In the genomic region with DNA sequence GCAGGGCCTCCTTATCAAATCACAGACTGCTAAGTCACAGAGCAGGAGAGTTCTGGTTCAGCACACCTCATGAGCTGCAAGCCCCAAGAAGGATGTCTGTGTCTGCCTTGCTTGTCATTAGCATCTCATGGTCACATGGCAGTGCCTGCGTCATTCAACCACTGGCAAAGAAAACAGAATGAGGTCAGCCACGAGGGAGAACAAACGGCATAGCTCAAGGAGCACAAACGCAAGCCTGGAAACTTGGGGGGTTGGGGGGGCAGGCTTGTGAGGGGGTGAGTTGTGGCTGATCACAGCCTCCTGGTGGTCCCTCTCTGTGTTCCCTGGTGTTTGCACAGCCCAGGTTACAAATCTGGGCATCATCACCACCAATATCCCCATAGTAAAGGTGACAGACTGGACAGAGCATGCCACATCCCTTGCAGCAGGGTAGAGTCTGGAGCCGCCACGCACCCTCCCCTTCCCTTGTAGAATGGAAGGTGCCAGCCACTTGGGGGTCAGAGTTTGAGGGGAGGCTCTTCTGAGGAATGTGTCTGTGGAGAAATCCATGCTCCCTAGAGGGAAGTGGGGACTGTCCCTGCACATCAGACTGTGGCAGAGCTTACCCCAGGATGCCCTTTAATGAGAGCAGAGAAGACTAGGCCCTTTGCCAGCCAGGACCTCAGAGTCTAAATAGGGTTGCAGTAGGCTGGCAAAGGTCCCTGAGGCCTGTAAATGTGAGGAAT, we compare ENCODE assay signal across 8 mouse cellular contexts.
A peak's percentile ranks its signal among the peaks of the same experiment; 100 is the strongest.
DNase-seq lines count a peak whose midpoint lies in the region; ATAC-seq and TF ChIP-seq lines count a peak whose summit lies in the region.

No protein-coding gene starts in this region.

- TF ChIP-seq POLR2A in brain, embryonic 14.5 days (IDR thresholded peaks at IDR 0.05; ENCODE audit: borderline replicate concordance, extremely low read depth, insufficient read depth, insufficient read length, poor library complexity, severe bottlenecking): no peak

- no peak overlapping the region for H3K4me2 ChIP-seq in neural tube, embryonic 13.5 days

- ATAC-seq in neural tube, embryonic 13.5 days (ENCODE audit: low read depth): peak; percentile 46

- no peak overlapping the region for H3K4me3 ChIP-seq in neural tube, embryonic 13.5 days

- H3K27ac ChIP-seq in neural tube, embryonic 13.5 days (replicated peaks): peak overlapping the region; percentile 50

- H3K36me3 ChIP-seq in neural tube, embryonic 13.5 days: no peaks in the 10 kb centered on the region

- H3K27me3 ChIP-seq in neural tube, embryonic 13.5 days: no peaks in the 10 kb centered on the region

- no peak for TF ChIP-seq CTCF in brain, embryonic 14.5 days (IDR thresholded peaks at IDR 0.05; ENCODE audit: borderline replicate concordance, extremely low read depth, insufficient read depth, insufficient read length)

- peak; percentile 42 for DNase-seq in embryo, embryonic 10.5 days (ENCODE audit: low spot score)
- no peak for DNase-seq in embryo, embryonic 9.5 days (ENCODE audit: extremely low spot score)
- peak; percentile 92 for DNase-seq in brain, embryonic 14.5 days (ENCODE audit: low read depth)
- DNase-seq in gastrocnemius, postnatal 14 days: peak; percentile 61
- peak; percentile 85 for DNase-seq in induced T-regulatory cell, adult 2 months (ENCODE audit: low read depth)
- DNase-seq in left cerebral cortex, postnatal 14 days (ENCODE audit: low spot score in 2 of 2): peak; percentile 55 to 72
- DNase-seq in urinary bladder, postnatal 10 days (ENCODE audit: low spot score): no peak

- H3K9ac ChIP-seq in neural tube, embryonic 13.5 days: peak overlapping the region; percentile 4; the same call in 1 of the 2 replicates

- peaks cover 24% of the 10 kb centered on the region for H3K4me1 ChIP-seq in neural tube, embryonic 13.5 days (replicated peaks)

- intact Hi-C loops in gastrocnemius, postnatal 14 days (cut with DNase I; ENCODE audit: low total_unique reads): no loop called here
- intact Hi-C loops in left cerebral cortex, postnatal 14 days (cut with DNase I): no loop called here

- H3K9me3 ChIP-seq in neural tube, embryonic 13.5 days: no peaks in the 10 kb centered on the region

- 37% methylated on average over 6 of the region's 6 CpGs for WGBS in neural tube, embryonic 13.5 days

Comparison
In these comparisons a context has a peak if more than half of its experiments do, and no peak if none do; other contexts are left out.
1. DNase-seq: peak in embryo, embryonic 10.5 days (single experiment), brain, embryonic 14.5 days (single experiment), gastrocnemius, postnatal 14 days (single experiment), induced T-regulatory cell, adult 2 months (single experiment) and left cerebral cortex, postnatal 14 days (2 of 2); none in embryo, embryonic 9.5 days (single experiment) and urinary bladder, postnatal 10 days (single experiment).